Mouse (Mus musculus) hindbrain, postnatal 0 days (tissue): ENCODE measurements around the gene Slc27a3. TPM values are rescaled to one million over a fixed set of nuclear protein-coding genes. Genes with fewer than 3 reads are reported as not detected.

Experiments used
- ATAC-seq: fragments of 200-750 bp; cut with Nextera tagmentation; 2 replicates; pipeline ENCODE4 v1.8.0; 2017; ENCODE audit warnings: mild to moderate bottlenecking, moderate TSS enrichment, moderate library complexity
- DNase-seq: peaks from one replicate; pipeline ENCODE4 v3.0.0-alpha.2; 2015; ENCODE audit warnings: low spot score
- H3K27ac ChIP-seq: fragments of 300-500 bp; sonication (generic); 2 replicates; pipeline ENCODE4 v1.5.1; 2014; ENCODE audit warnings: mild to moderate bottlenecking
- H3K27me3 ChIP-seq: fragments of 300-500 bp; sonication (generic); 2 replicates; pipeline ENCODE4 v1.6.1; 2014; ENCODE audit warnings: low read length, mixed read lengths; ENCODE audit not compliant: insufficient read depth
- H3K36me3 ChIP-seq: fragments of 300-500 bp; sonication (generic); 2 replicates; pipeline ENCODE4 v1.6.1; 2014; ENCODE audit warnings: low read length, mixed read lengths; ENCODE audit not compliant: insufficient read depth
- H3K4me1 ChIP-seq: fragments of 300-500 bp; sonication (generic); 2 replicates; pipeline ENCODE4 v1.6.1; 2014; ENCODE audit warnings: antibody characterized with exemption, low read length, mixed read lengths; ENCODE audit not compliant: insufficient read depth
- H3K4me2 ChIP-seq: fragments of 300-500 bp; sonication (generic); 2 replicates; pipeline ENCODE4 v1.6.1; 2014; ENCODE audit warnings: low read depth, mild to moderate bottlenecking, low read length, moderate library complexity, mixed read lengths
- H3K4me3 ChIP-seq: fragments of 300-500 bp; sonication (generic); 2 replicates; pipeline ENCODE4 v1.5.1; 2014; ENCODE audit warnings: low read length
- H3K9ac ChIP-seq: fragments of 300-500 bp; sonication (generic); replicated peaks from 2 replicates; pipeline ENCODE4 v1.6.1; 2014; ENCODE audit warnings: mild to moderate bottlenecking, low read length, moderate library complexity, mixed read lengths
- H3K9me3 ChIP-seq: fragments of 300-500 bp; sonication (generic); 2 replicates; pipeline ENCODE4 v1.6.1; 2016; ENCODE audit warnings: low read length, mixed read lengths
- CTCF ChIP-seq: IDR thresholded peaks from 2 replicates; pipeline ENCODE4 v1.5.1; 2016; ENCODE audit warnings: antibody characterized with exemption, control low read depth, low read depth
- WGBS: fragments of 180-500 bp; shearing (Covaris S2); extraction: QIAGEN DNeasy Blood & Tissue Kit; methylation state at CpG from one replicate; pipeline ENCODE4 v1.1.7; 2014; 5-methylcytosine and 5-hydroxymethylcytosine counted together
- polyA plus RNA-seq: library from polyadenylated mRNA; unstranded; fragments of >200 nt; fragmentation: Nextera tagmentation; extraction: Ambion mirVana; gene quantifications from 2 replicates; pipeline ENCODE4 v1.2.1, GENCODE M21; 2015
- total RNA-seq: library from RNA; depleted of rRNA; stranded (reverse); fragments of >200 nt; gene quantifications from 2 replicates; pipeline ENCODE4 v1.2.3, GENCODE M21; 2014

Slc27a3 gene
- total and polyA plus RNA-seq, 2 experiments from 2014 or later = 30.3 to 85.1 TPM

DNA sequence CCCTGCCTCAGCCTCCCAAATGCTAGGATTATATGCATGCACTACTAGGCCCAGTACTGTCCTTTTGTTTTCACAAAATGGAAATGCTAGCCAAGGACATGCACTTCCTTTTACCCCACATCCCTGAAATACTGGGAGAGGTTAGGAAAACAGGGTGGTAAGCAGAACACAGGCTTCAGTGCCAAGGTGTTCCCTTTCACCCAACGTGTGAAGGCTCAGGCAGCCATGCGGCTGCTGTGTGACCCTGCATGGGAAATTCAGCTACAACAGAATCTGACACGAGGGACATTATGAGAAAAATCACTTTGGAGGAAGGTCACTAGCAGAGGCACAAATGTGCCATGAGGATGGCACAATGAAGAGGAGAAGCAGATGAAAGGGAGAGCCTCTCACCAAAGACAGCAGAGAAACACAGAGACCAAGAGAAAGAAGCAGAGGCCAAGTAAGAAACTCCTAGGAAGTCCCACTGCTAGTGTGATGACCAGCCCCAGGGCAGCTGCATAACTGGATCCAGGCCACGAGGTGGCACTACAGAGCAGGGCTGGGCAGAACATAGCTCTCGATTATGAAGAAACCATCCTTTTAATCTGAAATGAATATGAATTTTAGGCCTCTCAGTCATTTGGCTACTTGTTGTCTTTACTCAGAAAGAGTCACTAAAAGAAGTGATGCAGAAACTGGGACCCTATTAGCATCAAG is 22.7 kb upstream of the Slc27a3 start:
- ATAC-seq = peak; percentile 76
- 44% methylated on average over 5 of the region's 5 CpGs for WGBS

GRCm38 (mm10) chr3:90408721-90409120 is 19.0 kb upstream of the Slc27a3 start:
- Histone ChIP-seq H3K27me3 (no peaks in the 10 kb centered on the region), H3K9ac (no peak overlapping the region), H3K4me2 (no peak overlapping the region), H3K4me1 (no peaks in the 10 kb centered on the region), H3K4me3 (no peak overlapping the region), H3K27ac (no peak overlapping the region), H3K36me3 (peaks cover 55% of the 10 kb centered on the region), H3K9me3 (no peaks in the 10 kb centered on the region)
- ATAC-seq = no peak
- no peak for TF ChIP-seq CTCF
- no peak for DNase-seq
- WGBS = 90% methylated on average over 3 of the region's 3 CpGs

More for the DNA sequence above, 22.7 kb upstream of the Slc27a3 start:
- H3K4me1 ChIP-seq = no peaks in the 10 kb centered on the region
- no peaks in the 10 kb centered on the region for H3K27me3 ChIP-seq
- DNase-seq = peak; percentile 77
- peaks cover 51% of the 10 kb centered on the region for H3K36me3 ChIP-seq
- no peak overlapping the region for H3K9ac ChIP-seq
- no peaks in the 10 kb centered on the region for H3K9me3 ChIP-seq
- TF ChIP-seq CTCF = peak; percentile 95
- H3K4me2 ChIP-seq = no peak overlapping the region
- H3K27ac ChIP-seq = no peak overlapping the region
- H3K4me3 ChIP-seq = no peak overlapping the region

DNA sequence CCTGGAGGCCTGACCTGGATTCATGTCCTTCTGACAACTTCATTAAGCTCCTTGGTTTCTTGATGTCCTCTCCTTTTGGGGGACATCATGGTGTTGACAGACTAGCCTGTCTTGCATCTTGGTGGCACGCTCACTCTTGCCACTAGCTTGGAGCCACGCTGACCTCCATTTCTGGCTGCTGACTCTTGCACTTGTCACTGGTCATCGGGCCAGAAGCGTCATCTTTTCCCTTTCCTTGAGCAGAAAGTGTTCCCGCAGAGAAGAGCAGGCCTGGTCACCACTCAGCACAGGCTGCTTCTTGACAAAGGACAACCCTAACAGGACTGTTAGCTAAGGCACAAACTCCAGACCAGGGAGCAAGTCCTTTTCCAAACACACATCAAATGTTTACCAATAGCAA is 16.7 kb upstream of the Slc27a3 start:
- H3K9me3 ChIP-seq = no peaks in the 10 kb centered on the region
- H3K4me2 ChIP-seq = no peak overlapping the region
- H3K4me3 ChIP-seq = no peak overlapping the region
- DNase-seq (no peak), ATAC-seq (no peak)
- TF ChIP-seq CTCF = no peak
- no peak overlapping the region for H3K27ac ChIP-seq
- H3K36me3 ChIP-seq = peaks cover 75% of the 10 kb centered on the region
- H3K4me1 ChIP-seq = no peaks in the 10 kb centered on the region
- H3K9ac ChIP-seq = no peak overlapping the region
- over 99% methylated on average over 5 of the region's 5 CpGs for WGBS
- no peaks in the 10 kb centered on the region for H3K27me3 ChIP-seq

DNA sequence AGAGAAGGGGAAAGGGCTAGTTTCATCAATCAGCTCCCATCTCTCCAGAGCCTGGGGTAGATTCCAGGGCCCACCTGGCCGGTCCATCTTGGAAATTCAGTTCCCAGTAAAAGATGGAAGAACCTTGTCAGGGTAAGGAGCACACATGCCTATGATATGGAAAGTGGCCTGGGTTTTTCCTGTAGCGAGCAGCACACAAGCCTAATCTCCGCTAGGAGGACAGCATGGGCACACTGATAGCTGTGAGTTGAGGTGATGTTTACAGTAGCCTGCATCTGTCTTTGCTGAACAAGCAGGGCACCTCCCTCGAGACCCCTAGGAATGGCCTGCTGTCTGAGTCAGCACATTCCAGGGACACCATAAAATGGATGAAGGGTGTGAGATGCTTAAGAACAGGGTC is 14.9 kb upstream of the Slc27a3 start:
- 89% methylated on average over 4 of the region's 4 CpGs for WGBS
- no peak for TF ChIP-seq CTCF

GRCm38 (mm10) chr3:90404121-90404520 is 14.4 kb upstream of the Slc27a3 start:
- 97% methylated on average over 3 of the region's 3 CpGs for WGBS
- Histone ChIP-seq H3K4me2 (no peak overlapping the region), H3K4me1 (no peaks in the 10 kb centered on the region), H3K4me3 (no peak overlapping the region), H3K9me3 (no peaks in the 10 kb centered on the region), H3K36me3 (peaks cover 93% of the 10 kb centered on the region), H3K27ac (no peak overlapping the region), H3K9ac (no peak overlapping the region), H3K27me3 (no peaks in the 10 kb centered on the region)
- no peak for TF ChIP-seq CTCF
- ATAC-seq = no peak
- DNase-seq = no peak

More for the DNA sequence above, 14.9 kb upstream of the Slc27a3 start:
- H3K27ac ChIP-seq = no peak overlapping the region
- H3K9me3 ChIP-seq = no peaks in the 10 kb centered on the region
- H3K4me3 ChIP-seq = no peak overlapping the region
- H3K4me1 ChIP-seq = no peaks in the 10 kb centered on the region
- no peak for DNase-seq
- H3K36me3 ChIP-seq = peaks cover 91% of the 10 kb centered on the region
- H3K9ac ChIP-seq = no peak overlapping the region
- no peak for ATAC-seq
- no peak overlapping the region for H3K4me2 ChIP-seq
- no peaks in the 10 kb centered on the region for H3K27me3 ChIP-seq

DNA sequence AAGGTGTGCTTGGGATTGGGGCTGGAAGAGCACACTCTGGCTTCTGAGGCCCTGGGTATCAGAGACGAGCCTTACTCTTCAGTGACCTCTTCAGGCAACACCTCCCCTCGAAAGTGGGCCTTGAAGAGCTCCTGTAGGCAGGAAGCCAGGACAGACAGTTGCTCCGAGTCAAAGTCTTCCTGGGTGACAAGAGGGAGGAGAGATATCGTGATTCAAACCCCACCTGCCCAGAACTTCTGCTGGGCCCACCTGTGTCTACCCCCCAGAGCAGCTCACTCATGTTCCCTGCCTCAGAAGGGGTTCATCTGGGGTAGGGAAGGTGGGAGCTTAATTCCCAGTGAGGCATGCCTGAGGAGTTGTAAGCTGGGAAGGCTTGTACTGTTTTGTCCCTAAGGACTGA is 11.3 kb upstream of the Slc27a3 start:
- no peaks in the 10 kb centered on the region for H3K4me1 ChIP-seq
- H3K27ac ChIP-seq = no peak overlapping the region
- no peak for TF ChIP-seq CTCF
- WGBS = 78% methylated on average over 4 of the region's 4 CpGs
- no peak overlapping the region for H3K4me2 ChIP-seq
- no peaks in the 10 kb centered on the region for H3K9me3 ChIP-seq
- no peak overlapping the region for H3K4me3 ChIP-seq
- no peak overlapping the region for H3K9ac ChIP-seq
- no peak for DNase-seq
- H3K27me3 ChIP-seq = no peaks in the 10 kb centered on the region
- H3K36me3 ChIP-seq = peaks cover 87% of the 10 kb centered on the region
- no peak for ATAC-seq

GRCm38 (mm10) chr3:90395629-90396028 is 5.9 kb upstream of the Slc27a3 start:
- no peak overlapping the region for H3K4me3 ChIP-seq
- TF ChIP-seq CTCF = no peak
- no peak for ATAC-seq
- no peaks in the 10 kb centered on the region for H3K9me3 ChIP-seq
- 84% methylated on average over 3 of the region's 3 CpGs for WGBS
- H3K4me1 ChIP-seq = 0 out of 2 replicates have a peak, but pooled peaks cover 2% of the 10 kb centered on the region
- H3K36me3 ChIP-seq = peaks cover 77% of the 10 kb centered on the region
- H3K27ac ChIP-seq = no peak overlapping the region
- DNase-seq = no peak
- no peak overlapping the region for H3K9ac ChIP-seq
- no peak overlapping the region for H3K4me2 ChIP-seq
- H3K27me3 ChIP-seq = no peaks in the 10 kb centered on the region
